Mouse (Mus musculus) brain, adult 10 weeks (tissue): ENCODE results near the gene N4bp1. TPM values are rescaled to one million over a fixed set of nuclear protein-coding genes. Genes with fewer than 3 reads are reported as not detected.

Source experiments
- polyA plus RNA-seq: library from polyadenylated mRNA; stranded (reverse); fragments of 350-450 nt; fragmentation: Illumina TruSeq; extraction: RNeasy Lipid Tissue Mini Kit (QIAGEN cat#74804); gene quantifications from one replicate; pipeline ENCODE4 v1.2.3, GENCODE M21; 2015; ENCODE audit warnings: low read depth, low replicate concordance

N4bp1 gene
- 18.8 TPM for polyA plus RNA-seq

GRCm38 (mm10) chr8:86884489-86885463 is at the start of gene N4bp1:
Gene N4bp1 (minus strand): TSS chr8:86885258.

Other genes starting within 250 kb of the N4bp1 start
- 1.3 TPM for gene Gm10638, start 139.6 kb downstream of the N4bp1 start, polyA plus RNA-seq
- 33.0 TPM for gene Siah1a, start 139.3 kb downstream of the N4bp1 start, polyA plus RNA-seq